Mouse (Mus musculus) embryonic facial prominence, embryonic 13.5 days (tissue): ENCODE measurements around the gene Swap70. TPM values are rescaled to one million over a fixed set of nuclear protein-coding genes. Genes with fewer than 3 reads are reported as not detected.

Experiments used
- ATAC-seq: fragments of 200-750 bp; cut with Nextera tagmentation; 2 replicates; pipeline ENCODE4 v1.8.0; 2017; ENCODE audit warnings: low read depth; ENCODE audit not compliant: insufficient number of reproducible peaks, insufficient read depth, low FRiP score, low TSS enrichment
- H3K27ac ChIP-seq: fragments of 300-500 bp; sonication (generic); 2 replicates; pipeline ENCODE4 v1.5.1; 2015; ENCODE audit warnings: moderate library complexity, mild to moderate bottlenecking, inconsistent platforms
- H3K27me3 ChIP-seq: fragments of 300-500 bp; sonication (generic); 2 replicates; pipeline ENCODE4 v1.6.1; 2015; ENCODE audit warnings: mild to moderate bottlenecking, inconsistent platforms
- H3K36me3 ChIP-seq: fragments of 300-500 bp; sonication (generic); 2 replicates; pipeline ENCODE4 v1.6.1; 2015; ENCODE audit warnings: mild to moderate bottlenecking, inconsistent platforms
- H3K4me1 ChIP-seq: fragments of 300-500 bp; sonication (generic); 2 replicates; pipeline ENCODE4 v1.6.1; 2015; ENCODE audit warnings: inconsistent platforms
- H3K4me2 ChIP-seq: fragments of 300-500 bp; sonication (generic); 2 replicates; pipeline ENCODE4 v1.6.1; 2015; ENCODE audit warnings: moderate library complexity, mild to moderate bottlenecking, inconsistent platforms
- H3K4me3 ChIP-seq: fragments of 300-500 bp; sonication (generic); 2 replicates; pipeline ENCODE4 v1.5.1; 2015; ENCODE audit warnings: mild to moderate bottlenecking, inconsistent platforms
- H3K9ac ChIP-seq: fragments of 300-500 bp; sonication (generic); 2 replicates; pipeline ENCODE4 v1.6.1; 2015; ENCODE audit warnings: mild to moderate bottlenecking, inconsistent platforms
- H3K9me3 ChIP-seq: fragments of 300-500 bp; sonication (generic); 2 replicates; pipeline ENCODE4 v1.6.1; 2016; ENCODE audit warnings: inconsistent platforms
- WGBS: fragments of 180-500 bp; shearing (Covaris S2); methylation state at CpG from one replicate; pipeline ENCODE4 v1.1.7; 2015; ENCODE audit warnings: mixed read lengths; 5-methylcytosine and 5-hydroxymethylcytosine counted together
- polyA plus RNA-seq: library from polyadenylated mRNA; unstranded; fragments of >200 nt; fragmentation: Nextera tagmentation; extraction: Ambion mirVana; gene quantifications from 2 replicates; pipeline ENCODE4 v1.2.1, GENCODE M21; 2015

Gene Swap70
- polyA plus RNA-seq, 1 experiment from 2014 or later, result 42.1 TPM

- H3K9me3 ChIP-seq, result peaks cover 9% of the 10 kb centered on the region; the same call in 1 of the 2 replicates
- 0 out of 2 replicates have a peak, but pooled peaks cover 5% of the 10 kb centered on the region for H3K36me3 ChIP-seq
- no peak overlapping the region for H3K9ac ChIP-seq
- no peak overlapping the region for H3K27ac ChIP-seq
- no peak overlapping the region for H3K4me3 ChIP-seq
- H3K4me2 ChIP-seq, result no peak overlapping the region
- no peak for ATAC-seq
- H3K27me3 ChIP-seq, result no peaks in the 10 kb centered on the region
- H3K4me1 ChIP-seq, result peaks cover 4% of the 10 kb centered on the region; the same call in 1 of the 2 replicates
- 89% methylated on average over 4 of the region's 4 CpGs for WGBS
Measured at GRCm38 (mm10) chr7:110288191-110288604, 66.7 kb downstream of the Swap70 start.

- no peak overlapping the region for H3K9ac ChIP-seq
- no peak for ATAC-seq
- 0 out of 2 replicates have a peak, but pooled peaks cover 2% of the 10 kb centered on the region for H3K36me3 ChIP-seq
- peaks cover 9% of the 10 kb centered on the region; the same call in 1 of the 2 replicates for H3K9me3 ChIP-seq
- H3K27me3 ChIP-seq, result no peaks in the 10 kb centered on the region
- H3K27ac ChIP-seq, result no peak overlapping the region
- H3K4me1 ChIP-seq, result peaks cover 4% of the 10 kb centered on the region; the same call in 1 of the 2 replicates
- no peak overlapping the region for H3K4me3 ChIP-seq
- no peak overlapping the region for H3K4me2 ChIP-seq
- 81% methylated on average over 6 of the region's 6 CpGs for WGBS
Measured at GRCm38 (mm10) chr7:110288731-110289191, 67.2 kb downstream of the Swap70 start.

- H3K27ac ChIP-seq, result no peak overlapping the region
- peaks cover 9% of the 10 kb centered on the region; the same call in 1 of the 2 replicates for H3K9me3 ChIP-seq
- no peaks in the 10 kb centered on the region for H3K36me3 ChIP-seq
- H3K4me2 ChIP-seq, result no peak overlapping the region
- H3K4me3 ChIP-seq, result no peak overlapping the region
- H3K4me1 ChIP-seq, result peaks cover 4% of the 10 kb centered on the region; the same call in 1 of the 2 replicates
- H3K27me3 ChIP-seq, result no peaks in the 10 kb centered on the region
- 73% methylated on average over 4 of the region's 4 CpGs for WGBS
- ATAC-seq, result no peak
- no peak overlapping the region for H3K9ac ChIP-seq
Measured at GRCm38 (mm10) chr7:110289647-110290046, 68.1 kb downstream of the Swap70 start.

GRCm38 (mm10) chr7:110296889-110297603, 75.5 kb downstream of the Swap70 start:
- peak overlapping the region; percentile 32; the same call in 1 of the 2 replicates for H3K9ac ChIP-seq
- H3K4me1 ChIP-seq, result peaks cover 20% of the 10 kb centered on the region
- whole genome bisulfite sequencing, result 19% methylated on average over 17 of the region's 17 CpGs
- peaks cover 5% of the 10 kb centered on the region; the same call in 1 of the 2 replicates for H3K9me3 ChIP-seq
- no peak overlapping the region for H3K4me3 ChIP-seq
- H3K27ac ChIP-seq, result peak overlapping the region; percentile 81
- peak overlapping the region; percentile 20; the same call in 1 of the 2 replicates for H3K4me2 ChIP-seq
- ATAC-seq, result peak; percentile 68; the same call in 1 of the 2 replicates
- no peaks in the 10 kb centered on the region for H3K27me3 ChIP-seq
- H3K36me3 ChIP-seq, result no peaks in the 10 kb centered on the region

GRCm38 (mm10) chr7:110297611-110298010, 76.1 kb downstream of the Swap70 start:
- H3K27ac ChIP-seq, result peak overlapping the region; percentile 81
- peaks cover 20% of the 10 kb centered on the region for H3K4me1 ChIP-seq
- 21% methylated on average over 4 of the region's 4 CpGs for WGBS
- H3K4me2 ChIP-seq, result peak overlapping the region; percentile 20; the same call in 1 of the 2 replicates
- H3K9me3 ChIP-seq, result no peaks in the 10 kb centered on the region
- ATAC-seq, result no peak
- no peaks in the 10 kb centered on the region for H3K27me3 ChIP-seq
- no peak overlapping the region for H3K4me3 ChIP-seq
- H3K9ac ChIP-seq, result peak overlapping the region; percentile 32; the same call in 1 of the 2 replicates
- no peaks in the 10 kb centered on the region for H3K36me3 ChIP-seq

GRCm38 (mm10) chr7:110298090-110298489, 76.6 kb downstream of the Swap70 start:
- Histone ChIP-seq H3K36me3 (no peaks in the 10 kb centered on the region), H3K27ac (peak overlapping the region; percentile 81), H3K9ac (no peak overlapping the region), H3K4me3 (no peak overlapping the region), H3K4me2 (no peak overlapping the region), H3K4me1 (peaks cover 20% of the 10 kb centered on the region), H3K27me3 (no peaks in the 10 kb centered on the region), H3K9me3 (no peaks in the 10 kb centered on the region)
- no peak for ATAC-seq
- 78% methylated on average over 7 of the region's 7 CpGs for WGBS

- H3K4me2 ChIP-seq, result no peak overlapping the region
- no peaks in the 10 kb centered on the region for H3K36me3 ChIP-seq
- H3K4me3 ChIP-seq, result no peak overlapping the region
- 86% methylated on average over 17 of the region's 17 CpGs for WGBS
- no peak overlapping the region for H3K9ac ChIP-seq
- H3K27me3 ChIP-seq, result no peaks in the 10 kb centered on the region
- no peak for ATAC-seq
- H3K9me3 ChIP-seq, result no peaks in the 10 kb centered on the region
- H3K4me1 ChIP-seq, result peaks cover 20% of the 10 kb centered on the region
- no peak overlapping the region for H3K27ac ChIP-seq
Measured at GRCm38 (mm10) chr7:110298739-110299410, 77.4 kb downstream of the Swap70 start.

- no peaks in the 10 kb centered on the region for H3K27me3 ChIP-seq
- H3K9me3 ChIP-seq, result no peaks in the 10 kb centered on the region
- no peak overlapping the region for H3K4me3 ChIP-seq
- peaks cover 4% of the 10 kb centered on the region; the same call in 1 of the 2 replicates for H3K36me3 ChIP-seq
- peaks cover 8% of the 10 kb centered on the region for H3K4me1 ChIP-seq
- 69% methylated on average over 6 of the region's 6 CpGs for WGBS
- no peak for ATAC-seq
- no peak overlapping the region for H3K27ac ChIP-seq
- H3K9ac ChIP-seq, result no peak overlapping the region
- H3K4me2 ChIP-seq, result no peak overlapping the region
Measured at GRCm38 (mm10) chr7:110302886-110303285, 81.4 kb downstream of the Swap70 start.

- no peaks in the 10 kb centered on the region for H3K9me3 ChIP-seq
- H3K36me3 ChIP-seq, result peaks cover 21% of the 10 kb centered on the region
- ATAC-seq, result no peak
- H3K9ac ChIP-seq, result no peak overlapping the region
- H3K27ac ChIP-seq, result no peak overlapping the region
- no peaks in the 10 kb centered on the region for H3K27me3 ChIP-seq
- H3K4me3 ChIP-seq, result no peak overlapping the region
- 93% methylated on average over 4 of the region's 4 CpGs for WGBS
- H3K4me2 ChIP-seq, result no peak overlapping the region
- H3K4me1 ChIP-seq, result no peaks in the 10 kb centered on the region
Measured at GRCm38 (mm10) chr7:110305486-110305885, 84.0 kb downstream of the Swap70 start.

- no peak overlapping the region for H3K4me3 ChIP-seq
- no peak overlapping the region for H3K27ac ChIP-seq
- H3K27me3 ChIP-seq, result no peaks in the 10 kb centered on the region
- 53% methylated on average over 5 of the region's 5 CpGs for WGBS
- no peak for ATAC-seq
- H3K4me2 ChIP-seq, result no peak overlapping the region
- H3K4me1 ChIP-seq, result no peaks in the 10 kb centered on the region
- peaks cover 24% of the 10 kb centered on the region for H3K36me3 ChIP-seq
- no peak overlapping the region for H3K9ac ChIP-seq
- no peaks in the 10 kb centered on the region for H3K9me3 ChIP-seq
Measured at GRCm38 (mm10) chr7:110306281-110306680, 84.8 kb downstream of the Swap70 start.

- Histone ChIP-seq H3K27me3 (no peaks in the 10 kb centered on the region), H3K9ac (no peak overlapping the region), H3K4me3 (no peak overlapping the region), H3K4me2 (no peak overlapping the region), H3K4me1 (no peaks in the 10 kb centered on the region), H3K27ac (no peak overlapping the region), H3K36me3 (peaks cover 38% of the 10 kb centered on the region), H3K9me3 (no peaks in the 10 kb centered on the region)
- no peak for ATAC-seq
- WGBS, result 73% methylated on average over 11 of the region's 11 CpGs
Measured at GRCm38 (mm10) chr7:110307741-110308140, 86.2 kb downstream of the Swap70 start.
